In the genomic region with DNA sequence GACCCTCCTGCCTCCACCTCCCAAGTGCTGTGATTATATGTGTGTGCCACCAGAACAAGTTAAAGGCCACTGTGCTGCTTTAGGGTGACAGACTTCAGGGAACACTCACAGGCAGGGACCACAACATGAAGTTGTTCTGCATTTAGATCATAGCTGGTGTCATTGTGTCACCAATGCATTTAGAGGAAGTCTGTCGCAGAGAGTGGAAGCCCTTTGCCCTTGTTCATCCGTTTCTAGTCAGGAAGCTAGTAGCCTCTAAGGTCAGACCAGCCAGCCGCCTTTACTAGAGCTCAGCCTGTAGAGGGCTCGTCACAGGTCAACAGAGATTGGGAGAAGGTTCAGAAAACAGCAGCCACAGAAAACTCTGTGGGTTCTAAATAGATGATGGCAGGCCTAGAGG, we compare ENCODE assay signal across 14 mouse cellular contexts. TPM values are rescaled to one million over a fixed set of nuclear protein-coding genes. Genes with fewer than 3 reads are reported as not detected.
A peak's percentile ranks its signal among the peaks of the same experiment; 100 is the strongest.
DNase-seq lines count a peak whose midpoint lies in the region; ATAC-seq and TF ChIP-seq lines count a peak whose summit lies in the region.
"Had no signal": no experiment of that assay in that cellular context is flagged by ENCODE, and none has a peak within 500 bp of the region (broad histone marks: within the 10 kb centered on the region; RNA-seq: fewer than 3 reads in every experiment).

No protein-coding gene starts in this region.

- H3K4me2 ChIP-seq in liver, embryonic 14.5 days (ENCODE audit: low read depth): no peak overlapping the region
- H3K4me2 ChIP-seq: limb, embryonic 15.5 days; midbrain, embryonic 12.5 days; neural tube, embryonic 12.5 days had no signal

- H3K27ac ChIP-seq in gastrocnemius, adult 2 months: peak overlapping the region; percentile 16; the same call in 1 of the 2 replicates
- no peak overlapping the region for H3K27ac ChIP-seq in liver, embryonic 14.5 days
- H3K27ac ChIP-seq: limb, embryonic 15.5 days; midbrain, embryonic 12.5 days; neural tube, embryonic 12.5 days had no signal

- H3K27me3 ChIP-seq in liver, embryonic 14.5 days (ENCODE audit: control insufficient read depth, insufficient read depth, low read length): no peaks in the 10 kb centered on the region
- H3K27me3 ChIP-seq: limb, embryonic 15.5 days; midbrain, embryonic 12.5 days; neural tube, embryonic 12.5 days had no signal

- H3K4me3 ChIP-seq in gastrocnemius, adult 2 months: no peak overlapping the region
- H3K4me3 ChIP-seq in liver, embryonic 14.5 days (ENCODE audit: insufficient read depth in 1 of 2, low read depth in 2 of 2, low read length in 2 of 2): no peak overlapping the region
- H3K4me3 ChIP-seq: erythroblast, embryonic 14.5 days; limb, embryonic 15.5 days; midbrain, embryonic 12.5 days; neural tube, embryonic 12.5 days had no signal

- whole genome bisulfite sequencing in liver, embryonic 14.5 days (ENCODE audit: insufficient replicate concordance): 27% methylated on average over 4 of the region's 4 CpGs

- H3K9me3 ChIP-seq in liver, embryonic 14.5 days (ENCODE audit: control insufficient read depth, low read length): no peaks in the 10 kb centered on the region
- H3K9me3 ChIP-seq: limb, embryonic 15.5 days; midbrain, embryonic 12.5 days; neural tube, embryonic 12.5 days had no signal

- intact Hi-C loops in gastrocnemius, adult 2 months (cut with DNase I): loop anchor here (10.0 kb wide), 1 partner anchor 214 kb away; the partner anchor contains the start of gene Tyro3

- no peaks in the 10 kb centered on the region for H3K36me3 ChIP-seq in liver, embryonic 14.5 days (replicated peaks; ENCODE audit: control insufficient read depth, insufficient read depth, low read depth)

- DNase-seq in gastrocnemius, adult 2 months: no peak
- DNase-seq in gastrocnemius, postnatal 10 days: no peak
- peak; percentile 56 for DNase-seq in kidney, postnatal 10 days
- no peak for DNase-seq in kidney, adult 11 months
- DNase-seq in liver, embryonic 14.5 days (ENCODE audit: low read depth in 3 of 3, low spot score in 3 of 3): no peak
- peak; percentile 5 to 37 for DNase-seq in monocyte, adult 2 months (ENCODE audit: low read depth in 1 of 2, low spot score in 2 of 2)
- no peak for DNase-seq in cerebellum, postnatal 10 days
- DNase-seq: B cell, adult 2 months; layer of hippocampus, postnatal 36 days had no signal

- no peak for TF ChIP-seq EP300 in liver, embryonic 14.5 days (IDR thresholded peaks at IDR 0.05; ENCODE audit: low read depth)

- 0 out of 2 replicates have a peak, but pooled peaks have one; percentile 18 for ATAC-seq in liver, embryonic 14.5 days (ENCODE audit: insufficient read depth)
- ATAC-seq in activated CD4-positive, CD25-positive, alpha-beta regulatory T cell, adult 4 months: no peak

- no peak for TF ChIP-seq CTCF in gastrocnemius, adult 2 months (IDR thresholded peaks at IDR 0.05)
- no peak for TF ChIP-seq CTCF in liver, embryonic 14.5 days (IDR thresholded peaks at IDR 0.05; ENCODE audit: low read depth)

- H3K4me1 ChIP-seq in liver, embryonic 14.5 days (replicated peaks; ENCODE audit: control insufficient read depth in 2 of 2, insufficient read depth in 2 of 2, low read length in 1 of 2): 0 out of 4 replicates have a peak, but pooled peaks cover 0 to 2% of the 10 kb centered on the region in 2 experiments
- H3K4me1 ChIP-seq: limb, embryonic 15.5 days; midbrain, embryonic 12.5 days; neural tube, embryonic 12.5 days had no signal

- no peak overlapping the region for H3K9ac ChIP-seq in liver, embryonic 14.5 days (replicated peaks)
- H3K9ac ChIP-seq: limb, embryonic 15.5 days; midbrain, embryonic 12.5 days; neural tube, embryonic 12.5 days had no signal

RNA-seq across cellular contexts. Expression of gene Jmjd7, which starts 18.6 kb away (rescaled TPM):
- total RNA-seq in gastrocnemius, adult 2 months (2021): 1 to 10 TPM; 1.6 to 2.4 TPM
- 1 to 10 TPM; 4.1 to 5.3 TPM for total RNA-seq in gastrocnemius, postnatal 10 days (2021)
- 4.7 and 4.9 TPM in 2 replicates for polyA plus RNA-seq in liver, embryonic 14.5 days (2012; rRNA removed)
- polyA plus RNA-seq in liver, embryonic 14.5 days (2014; fragmentation: Nextera tagmentation; extraction: Ambion mirVana): 5.0 and 6.9 TPM in 2 replicates
- 10 to 100 TPM; 19.2 to 24.2 TPM for polyA plus RNA-seq in activated CD4-positive, CD25-positive, alpha-beta regulatory T cell, adult 4 months (2017; shearing (Covaris generic))

RNA-seq across cellular contexts. Expression of gene Gm28042, which starts 18.6 kb away (rescaled TPM):
- 1 to 10 TPM in 1 of 2 experiments, under 1 TPM in 1; 0.77 to 1.5 TPM for total RNA-seq in gastrocnemius, adult 2 months (2021)
- total RNA-seq in gastrocnemius, postnatal 10 days (2021): 1 to 10 TPM; 1.1 to 1.2 TPM
- polyA plus RNA-seq in liver, embryonic 14.5 days (2012; rRNA removed): 1.5 and 1.6 TPM in 2 replicates
- 0.35 TPM in 1 of 2 replicates, not detected in the other for polyA plus RNA-seq in liver, embryonic 14.5 days (2014; fragmentation: Nextera tagmentation; extraction: Ambion mirVana)
- 1 to 10 TPM in 1 of 2 experiments, under 1 TPM in 1; 0.93 to 2.2 TPM for polyA plus RNA-seq in activated CD4-positive, CD25-positive, alpha-beta regulatory T cell, adult 4 months (2017; shearing (Covaris generic))

RNA-seq across cellular contexts. Expression of gene Pla2g4b, which starts 24.5 kb away (rescaled TPM):
- total RNA-seq in gastrocnemius, adult 2 months (2021): 1 to 10 TPM in 1 of 2 experiments, under 1 TPM in 1; 0.99 to 1.7 TPM
- 1 to 10 TPM in 1 of 2 experiments, under 1 TPM in 1; 0.82 to 2.2 TPM for total RNA-seq in gastrocnemius, postnatal 10 days (2021)
- 1.1 and 1.3 TPM in 2 replicates for polyA plus RNA-seq in liver, embryonic 14.5 days (2012; rRNA removed)
- 0.11 and 0.13 TPM in 2 replicates for polyA plus RNA-seq in liver, embryonic 14.5 days (2014; fragmentation: Nextera tagmentation; extraction: Ambion mirVana)
- 1 to 10 TPM; 1.7 to 2.3 TPM for polyA plus RNA-seq in activated CD4-positive, CD25-positive, alpha-beta regulatory T cell, adult 4 months (2017; shearing (Covaris generic))

RNA-seq across cellular contexts. Expression of gene Mapkbp1, which starts 36.2 kb away (rescaled TPM):
- total RNA-seq in gastrocnemius, adult 2 months (2021): 1 to 10 TPM; 8.1 to 8.4 TPM
- total RNA-seq in gastrocnemius, postnatal 10 days (2021): 10 to 100 TPM in 1 of 2 experiments, 1 to 10 TPM in 1; 9.1 to 11.0 TPM
- 1.0 and 1.1 TPM in 2 replicates for polyA plus RNA-seq in liver, embryonic 14.5 days (2012; rRNA removed)
- polyA plus RNA-seq in liver, embryonic 14.5 days (2014; fragmentation: Nextera tagmentation; extraction: Ambion mirVana): 0.15 and 0.20 TPM in 2 replicates
- 1 to 10 TPM; 1.2 to 1.5 TPM for polyA plus RNA-seq in activated CD4-positive, CD25-positive, alpha-beta regulatory T cell, adult 4 months (2017; shearing (Covaris generic))

Comparison
In these comparisons a context has a peak if more than half of its experiments do, and no peak if none do; other contexts are left out.
1. DNase-seq: peak in kidney, postnatal 10 days (single experiment) and monocyte, adult 2 months (2 of 2); none in gastrocnemius, adult 2 months (single experiment), gastrocnemius, postnatal 10 days (single experiment), kidney, adult 11 months (single experiment), liver, embryonic 14.5 days (0 of 3) and cerebellum, postnatal 10 days (0 of 2).